Mouse (Mus musculus): ENCODE data around the gene Cdca8. TPM values are rescaled to one million over a fixed set of nuclear protein-coding genes. Genes with fewer than 3 reads are reported as not detected.
A peak's percentile ranks its signal among the peaks of the same experiment; 100 is the strongest.

Gene Cdca8
- polyA plus RNA-seq, 1 experiment from 2014 or later = 111 TPM

- Histone ChIP-seq H3K4me3 (replicated peaks; ENCODE audit: low read length) (no peak overlapping the region), H3K4me1 (ENCODE audit: control insufficient read depth, insufficient read depth, low read length) (no peaks in the 10 kb centered on the region), H3K9ac (ENCODE audit: low read length) (no peak overlapping the region), H3K9me3 (replicated peaks; ENCODE audit: control insufficient read depth, low read length) (no peaks in the 10 kb centered on the region), H3K36me3 (ENCODE audit: control insufficient read depth, insufficient read depth, low read length) (no peaks in the 10 kb centered on the region), H3K27me3 (ENCODE audit: control insufficient read depth, insufficient read depth, low read length) (peaks cover 54% of the 10 kb centered on the region), H3K27ac (ENCODE audit: low read length) (no peak overlapping the region), H3K4me2 (ENCODE audit: low read depth, low read length) (no peak overlapping the region)
- 29% methylated on average over 6 of the region's 6 CpGs for WGBS
- ATAC-seq (ENCODE audit: insufficient read depth, low FRiP score) = no peak
These were observed 45.3 kb downstream of the Cdca8 start for GRCm38 (mm10) chr4:124893769-124894168.

- Histone ChIP-seq H3K27ac (ENCODE audit: low read length) (no peak overlapping the region), H3K9ac (ENCODE audit: low read length) (no peak overlapping the region), H3K27me3 (ENCODE audit: control insufficient read depth, insufficient read depth, low read length) (peaks cover 42% of the 10 kb centered on the region), H3K36me3 (ENCODE audit: control insufficient read depth, insufficient read depth, low read length) (no peaks in the 10 kb centered on the region), H3K9me3 (replicated peaks; ENCODE audit: control insufficient read depth, low read length) (no peaks in the 10 kb centered on the region), H3K4me1 (ENCODE audit: control insufficient read depth, insufficient read depth, low read length) (no peaks in the 10 kb centered on the region), H3K4me3 (replicated peaks; ENCODE audit: low read length) (no peak overlapping the region), H3K4me2 (ENCODE audit: low read depth, low read length) (no peak overlapping the region)
- WGBS = 66% methylated on average over 5 of the region's 5 CpGs
- no peak for ATAC-seq (ENCODE audit: insufficient read depth, low FRiP score)
These were observed 48.3 kb downstream of the Cdca8 start for GRCm38 (mm10) chr4:124890831-124891230.

- peaks cover 42% of the 10 kb centered on the region for H3K27me3 ChIP-seq (ENCODE audit: control insufficient read depth, insufficient read depth, low read length)
- no peaks in the 10 kb centered on the region for H3K36me3 ChIP-seq (ENCODE audit: control insufficient read depth, insufficient read depth, low read length)
- WGBS = 82% methylated on average over 2 of the region's 2 CpGs
These were observed 49.2 kb downstream of the Cdca8 start for GRCm38 (mm10) chr4:124889935-124890334.

DNA sequence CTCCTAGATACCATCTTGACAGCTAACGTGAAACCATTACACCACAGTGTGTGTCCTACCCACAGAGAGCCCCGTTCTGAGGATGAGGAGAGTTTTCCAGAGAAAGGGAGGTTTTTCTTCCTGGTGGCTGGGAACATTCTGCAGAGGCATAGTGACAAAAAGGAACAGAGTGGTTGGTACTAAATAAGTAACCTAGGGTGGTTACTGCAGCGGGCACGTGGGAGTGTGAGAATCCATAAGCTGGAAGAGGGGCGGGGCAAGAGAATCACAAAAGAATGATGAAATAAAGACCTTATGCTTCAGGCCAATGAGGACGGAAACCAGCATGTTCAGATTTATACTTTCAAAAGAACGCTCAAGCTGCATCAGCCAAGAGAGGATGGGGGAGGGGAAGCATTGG is 50.4 kb downstream of the Cdca8 start:
- WGBS = 70% methylated on average over 7 of the region's 7 CpGs
- Histone ChIP-seq H3K9ac (ENCODE audit: low read length) (no peak overlapping the region), H3K27ac (ENCODE audit: low read length) (no peak overlapping the region), H3K36me3 (ENCODE audit: control insufficient read depth, insufficient read depth, low read length) (no peaks in the 10 kb centered on the region), H3K4me3 (replicated peaks; ENCODE audit: low read length) (no peak overlapping the region), H3K27me3 (ENCODE audit: control insufficient read depth, insufficient read depth, low read length) (peaks cover 33% of the 10 kb centered on the region), H3K4me1 (ENCODE audit: control insufficient read depth, insufficient read depth, low read length) (no peaks in the 10 kb centered on the region), H3K9me3 (replicated peaks; ENCODE audit: control insufficient read depth, low read length) (no peaks in the 10 kb centered on the region), H3K4me2 (ENCODE audit: low read depth, low read length) (no peak overlapping the region)
- no peak for ATAC-seq (ENCODE audit: insufficient read depth, low FRiP score)

More at GRCm38 (mm10) chr4:124889935-124890334, 49.2 kb downstream of the Cdca8 start:
- H3K4me2 ChIP-seq (ENCODE audit: low read depth, low read length) = no peak overlapping the region
- no peaks in the 10 kb centered on the region for H3K4me1 ChIP-seq (ENCODE audit: control insufficient read depth, insufficient read depth, low read length)
- H3K9me3 ChIP-seq (replicated peaks; ENCODE audit: control insufficient read depth, low read length) = no peaks in the 10 kb centered on the region
- H3K4me3 ChIP-seq (replicated peaks; ENCODE audit: low read length) = no peak overlapping the region
- no peak for ATAC-seq (ENCODE audit: insufficient read depth, low FRiP score)
- H3K9ac ChIP-seq (ENCODE audit: low read length) = no peak overlapping the region
- no peak overlapping the region for H3K27ac ChIP-seq (ENCODE audit: low read length)

DNA sequence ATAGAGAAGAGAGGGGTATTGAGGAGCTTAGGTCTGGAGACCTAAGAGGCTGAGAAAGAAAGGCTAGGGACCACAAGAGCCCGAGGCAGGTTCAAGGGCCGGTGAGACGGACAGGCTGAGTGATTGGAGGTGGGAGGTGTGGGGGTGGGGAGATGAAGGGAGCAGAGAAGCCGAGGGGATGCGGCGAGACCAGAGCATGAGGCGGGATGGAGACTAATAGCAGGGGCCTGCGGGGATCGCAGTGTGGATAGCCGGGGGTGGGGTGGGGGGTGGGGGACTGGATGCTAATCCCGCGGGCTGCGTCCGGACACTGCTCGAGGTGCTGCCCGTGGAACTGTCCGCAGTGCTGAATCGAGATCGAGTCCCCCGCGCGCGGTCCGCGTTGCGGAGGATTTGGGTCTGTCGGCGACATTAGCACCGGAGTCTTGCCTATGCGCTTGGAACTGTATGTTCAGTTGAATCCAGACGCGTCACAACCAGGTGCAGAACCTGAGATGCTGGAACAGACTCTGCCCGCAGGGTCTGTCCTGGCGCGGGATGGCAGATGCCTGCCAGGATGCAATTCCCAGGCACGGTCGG is 56.9 kb downstream of the Cdca8 start:
- WGBS = 1% methylated on average over 37 of the region's 37 CpGs
- no peak for ATAC-seq (ENCODE audit: insufficient read depth, low FRiP score)
- Histone ChIP-seq H3K4me1 (ENCODE audit: control insufficient read depth, insufficient read depth, low read length) (no peaks in the 10 kb centered on the region), H3K4me3 (replicated peaks; ENCODE audit: low read length) (no peak overlapping the region; the same call in 1 of the 2 replicates), H3K9me3 (replicated peaks; ENCODE audit: control insufficient read depth, low read length) (no peaks in the 10 kb centered on the region), H3K9ac (ENCODE audit: low read length) (no peak overlapping the region), H3K27ac (ENCODE audit: low read length) (no peak overlapping the region), H3K27me3 (ENCODE audit: control insufficient read depth, insufficient read depth, low read length) (peaks cover 47% of the 10 kb centered on the region), H3K36me3 (ENCODE audit: control insufficient read depth, insufficient read depth, low read length) (no peaks in the 10 kb centered on the region), H3K4me2 (ENCODE audit: low read depth, low read length) (no peak overlapping the region)

DNA sequence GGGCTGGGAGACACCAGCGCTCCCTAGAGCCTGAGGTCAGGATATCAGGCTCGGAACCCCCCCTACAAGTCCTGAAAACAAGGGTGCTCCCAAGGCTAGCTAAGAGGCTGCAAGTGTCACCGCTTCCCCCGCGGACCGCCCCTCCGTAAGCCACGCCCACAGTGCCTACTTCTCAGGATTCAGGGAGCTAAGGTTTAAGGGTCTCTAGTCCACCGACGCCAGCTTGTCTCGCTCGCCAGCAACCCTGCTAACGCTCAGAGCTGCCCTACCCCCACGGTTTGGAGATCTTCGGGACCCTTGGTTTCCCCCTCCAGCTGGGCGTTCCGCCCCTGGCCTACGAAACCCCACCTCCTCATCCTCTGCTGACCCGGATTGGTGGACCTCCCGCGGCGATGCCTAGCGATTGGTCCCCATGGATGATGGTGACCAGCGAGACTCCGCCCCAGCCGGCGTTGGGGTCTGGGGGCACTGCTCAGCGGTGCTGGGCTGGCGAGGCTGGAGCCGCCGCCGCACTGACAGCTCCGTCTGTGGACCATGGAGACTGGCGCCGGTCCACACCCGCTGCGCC is 57.7 kb downstream of the Cdca8 start:
- H3K36me3 ChIP-seq (ENCODE audit: control insufficient read depth, insufficient read depth, low read length) = no peaks in the 10 kb centered on the region
- peaks cover 47% of the 10 kb centered on the region for H3K27me3 ChIP-seq (ENCODE audit: control insufficient read depth, insufficient read depth, low read length)
- no peak overlapping the region for H3K27ac ChIP-seq (ENCODE audit: low read length)
- H3K9me3 ChIP-seq (replicated peaks; ENCODE audit: control insufficient read depth, low read length) = no peaks in the 10 kb centered on the region
- peak overlapping the region; percentile 46 for H3K4me2 ChIP-seq (ENCODE audit: low read depth, low read length)
- peak overlapping the region; percentile 30 for H3K4me3 ChIP-seq (replicated peaks; ENCODE audit: low read length)
- WGBS = under 1% methylated on average over 37 of the region's 37 CpGs
- no peak for ATAC-seq (ENCODE audit: insufficient read depth, low FRiP score)
- H3K4me1 ChIP-seq (ENCODE audit: control insufficient read depth, insufficient read depth, low read length) = no peaks in the 10 kb centered on the region
- H3K9ac ChIP-seq (ENCODE audit: low read length) = no peak overlapping the region

GRCm38 (mm10) chr4:124880599-124880998 is 58.5 kb downstream of the Cdca8 start, which contains the start of gene Epha10:
Epha10 (plus strand) TSS chr4:124880899.
- peaks cover 43% of the 10 kb centered on the region for H3K27me3 ChIP-seq (ENCODE audit: control insufficient read depth, insufficient read depth, low read length)
- H3K4me3 ChIP-seq (replicated peaks; ENCODE audit: low read length) = peak within 1 kb of the TSS; percentile 30
- WGBS = 8% methylated on average over 11 of the region's 11 CpGs
- H3K36me3 ChIP-seq (ENCODE audit: control insufficient read depth, insufficient read depth, low read length) = no peaks in the 10 kb centered on the region
- peak within 1 kb of the TSS; percentile 46 for H3K4me2 ChIP-seq (ENCODE audit: low read depth, low read length)
- no peaks in the 10 kb centered on the region for H3K4me1 ChIP-seq (ENCODE audit: control insufficient read depth, insufficient read depth, low read length)
- no peaks in the 10 kb centered on the region for H3K9me3 ChIP-seq (replicated peaks; ENCODE audit: control insufficient read depth, low read length)
- no peak within 1 kb of the TSS for H3K27ac ChIP-seq (ENCODE audit: low read length)
- H3K9ac ChIP-seq (ENCODE audit: low read length) = no peak within 1 kb of the TSS
- ATAC-seq (ENCODE audit: insufficient read depth, low FRiP score) = no peak

DNA sequence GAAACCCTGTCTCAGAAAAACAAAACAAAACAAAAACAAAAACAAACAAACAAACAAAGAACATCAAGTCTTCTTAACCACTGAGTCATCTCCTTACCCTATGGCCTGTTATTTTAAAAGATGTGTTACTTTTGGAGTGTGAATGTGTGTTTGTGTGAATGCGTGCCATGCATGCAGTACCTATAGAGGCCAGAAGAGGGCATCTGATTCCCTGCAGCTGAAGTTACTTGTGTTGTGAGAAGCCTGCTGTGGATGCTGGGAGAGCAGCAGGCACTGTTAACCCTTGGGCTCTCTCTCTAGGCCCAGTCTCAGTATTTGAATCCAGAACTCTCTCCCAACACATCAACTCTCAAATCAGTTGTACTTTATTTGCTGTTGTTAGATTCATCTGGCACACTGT is 66.4 kb downstream of the Cdca8 start:
- Histone ChIP-seq H3K27ac (ENCODE audit: low read length) (no peak overlapping the region), H3K4me3 (replicated peaks; ENCODE audit: low read length) (no peak overlapping the region), H3K9ac (ENCODE audit: low read length) (no peak overlapping the region), H3K36me3 (ENCODE audit: control insufficient read depth, insufficient read depth, low read length) (no peaks in the 10 kb centered on the region), H3K9me3 (replicated peaks; ENCODE audit: control insufficient read depth, low read length) (no peaks in the 10 kb centered on the region), H3K27me3 (ENCODE audit: control insufficient read depth, insufficient read depth, low read length) (no peaks in the 10 kb centered on the region), H3K4me2 (ENCODE audit: low read depth, low read length) (no peak overlapping the region), H3K4me1 (ENCODE audit: control insufficient read depth, insufficient read depth, low read length) (no peaks in the 10 kb centered on the region)
- ATAC-seq (ENCODE audit: insufficient read depth, low FRiP score) = no peak
- WGBS = 95% methylated on average over 1 of the region's 1 CpGs

All from stomach, embryonic 16.5 days (tissue).